Mouse (Mus musculus) adrenal gland, postnatal 25 days (tissue): ENCODE data around the gene L1td1. TPM values are rescaled to one million over a fixed set of nuclear protein-coding genes. Genes with fewer than 3 reads are reported as not detected.
"Not testable (repeated sequence)": the region's sequence is repeated elsewhere in the genome, so short reads cannot be mapped to it uniquely, and the experiment has no call there.

Experiments used
- DNase-seq: peaks from one replicate; pipeline ENCODE4 v3.0.0; 2021; ENCODE audit warnings: mixed read lengths
- long read RNA-seq: library from polyadenylated mRNA; stranded (forward); transcript quantifications from one replicate; pipeline ENCODE4 v2.0.0, GENCODE M21; 2021
- total RNA-seq: library from RNA; stranded (reverse); gene quantifications from 2 replicates; pipeline ENCODE4 v1.2.3, GENCODE M21; 2021

L1td1 gene
- not detected in 2 replicates for total RNA-seq
- long read RNA-seq: 0 reads

DNA sequence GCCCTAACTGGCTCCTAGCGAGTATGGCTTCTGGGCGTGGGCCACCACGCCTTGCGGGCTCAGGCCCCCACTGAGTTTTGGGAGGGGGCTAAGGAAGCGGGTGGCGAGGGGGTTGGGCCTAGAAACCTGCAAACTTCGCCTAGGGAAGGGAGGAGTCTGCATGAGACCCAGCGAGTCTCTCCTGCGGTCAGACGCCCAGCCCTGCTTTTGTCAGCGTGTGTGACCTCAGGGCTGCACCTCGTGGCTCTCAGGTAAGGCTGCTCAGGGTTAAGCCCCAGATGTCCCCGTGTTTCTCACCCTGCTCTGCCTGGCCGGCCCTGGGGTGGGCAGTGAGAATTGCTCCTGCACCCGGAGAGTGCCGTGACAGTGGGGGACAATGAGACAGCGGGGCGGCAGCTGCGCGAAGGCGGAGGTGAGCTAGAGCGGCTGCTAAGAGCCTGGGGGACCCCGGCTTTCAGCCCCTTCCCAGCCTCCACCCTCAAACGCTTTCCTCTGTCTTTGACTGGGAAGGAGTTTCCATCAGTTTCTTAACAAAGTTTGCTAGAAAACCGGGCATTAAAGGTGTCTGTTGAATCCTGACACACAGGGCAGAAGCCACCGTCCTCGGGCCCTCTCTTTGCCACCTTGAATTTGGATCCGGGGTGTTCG lies at the start of gene L1td1:
Gene L1td1, plus strand, starts transcription at position 145 of the 648 bp plus-strand sequence.
- DNase-seq: no peak

GRCm38 (mm10) chr4:98677506-98677905 lies 49.0 kb upstream of the L1td1 start:
- no peak for DNase-seq

DNA sequence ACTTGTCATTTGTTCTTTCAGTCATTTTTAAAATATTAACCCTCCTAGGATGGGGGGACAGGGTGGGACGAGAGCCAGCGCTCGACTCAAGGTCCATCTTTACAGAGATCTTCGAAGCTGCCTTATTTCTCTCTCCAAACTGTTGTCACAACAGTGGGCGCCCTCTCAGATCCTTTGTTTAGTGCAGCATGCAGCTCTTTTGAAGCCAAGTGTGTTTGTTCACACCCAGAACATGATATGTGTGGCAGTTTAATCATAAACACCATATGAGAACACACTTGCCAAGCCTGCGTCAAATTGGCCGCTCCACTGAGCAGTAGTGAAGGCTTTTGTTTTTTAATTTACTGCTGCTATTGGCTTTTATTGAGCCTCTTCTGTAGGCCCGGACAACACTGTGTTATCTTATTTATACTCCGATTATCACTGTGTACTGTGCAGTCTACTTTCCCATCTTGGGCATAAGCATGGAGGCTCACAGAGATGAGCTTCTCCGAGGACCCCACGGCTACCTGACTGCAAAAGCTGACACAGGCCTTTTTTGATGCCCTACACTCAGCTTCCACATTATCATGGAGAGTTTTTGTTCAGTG lies 39.8 kb upstream of the L1td1 start:
- DNase-seq: no peak

GRCm38 (mm10) chr4:98688116-98688515 lies 38.4 kb upstream of the L1td1 start:
- no peak for DNase-seq

DNA sequence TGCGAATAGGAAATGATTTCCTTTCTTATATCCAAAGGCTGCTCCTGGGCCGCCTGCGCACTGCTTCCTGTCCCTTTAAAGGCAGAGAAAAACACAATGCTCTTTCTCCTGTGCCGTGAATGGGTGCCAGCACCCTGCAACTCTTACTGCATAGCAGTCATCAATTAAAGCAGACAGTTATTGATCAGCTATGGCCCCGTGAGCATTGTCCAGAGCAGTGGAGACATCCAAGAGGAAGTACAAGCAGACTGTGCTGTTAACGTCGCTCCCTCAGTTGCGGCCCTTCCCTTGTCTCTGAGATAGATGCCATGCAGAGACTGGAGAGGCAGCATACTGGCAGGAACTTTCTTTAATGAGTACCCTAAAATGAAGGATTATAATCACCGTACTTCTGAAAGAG lies 38.0 kb upstream of the L1td1 start:
- DNase-seq: no peak

- DNase-seq: no peak
Observed at GRCm38 (mm10) chr4:98689988-98690387, 36.5 kb upstream of the L1td1 start.

DNA sequence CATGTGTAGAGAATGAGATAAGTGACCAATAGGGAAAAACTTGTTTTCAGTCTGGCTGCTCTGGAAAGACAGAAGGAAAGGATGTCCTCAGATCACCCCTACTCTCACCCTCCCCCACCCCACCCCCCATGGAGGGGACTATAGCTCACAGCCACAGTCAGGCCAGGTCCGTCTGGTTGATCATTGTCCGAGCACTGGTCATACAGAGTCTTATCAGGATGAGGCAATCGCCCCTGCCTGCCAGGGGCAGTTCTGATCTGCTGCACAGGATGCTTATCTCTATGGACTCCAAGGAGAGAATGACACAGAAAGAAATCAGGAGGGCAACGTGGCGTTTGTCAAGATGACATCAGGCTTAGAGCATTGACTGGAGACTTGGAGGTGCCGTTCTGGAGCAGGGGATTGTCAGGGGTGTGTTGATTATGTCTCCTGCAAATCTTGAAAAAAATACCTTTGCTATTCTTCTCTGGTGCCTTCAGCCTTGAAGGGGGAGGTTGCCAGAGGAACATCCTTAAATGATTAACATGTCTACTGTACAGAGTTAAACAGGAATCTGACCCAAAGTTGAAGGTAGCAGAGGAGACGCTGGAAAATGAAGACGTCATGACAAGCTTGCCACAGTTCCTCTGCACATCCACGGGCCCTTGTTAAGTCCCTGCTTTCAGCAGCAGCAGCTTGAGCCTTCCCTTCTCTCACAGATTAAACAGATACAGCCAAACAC lies 32.9 kb upstream of the L1td1 start:
- DNase-seq: no peak

DNA sequence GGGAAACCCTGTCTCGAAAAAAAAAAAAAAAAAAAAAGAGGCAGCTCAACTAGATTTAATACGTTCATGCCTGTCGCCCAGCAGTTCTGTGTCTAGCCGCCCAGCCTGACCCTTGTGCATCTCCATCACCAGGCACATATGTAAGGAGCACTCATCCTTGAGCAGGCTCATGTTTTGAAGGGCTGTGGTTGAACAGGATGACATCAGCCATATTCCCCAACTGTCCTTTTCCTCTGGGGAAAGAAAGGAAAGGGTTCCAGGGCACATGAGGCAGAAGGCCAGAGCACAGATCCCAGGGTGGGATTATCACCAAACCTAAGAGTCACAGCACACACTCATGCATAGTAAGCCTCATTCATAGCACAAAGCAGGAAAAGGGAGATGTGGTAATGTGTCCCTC lies 28.6 kb upstream of the L1td1 start:
- no peak for DNase-seq

GRCm38 (mm10) chr4:98698921-98699320 lies 27.6 kb upstream of the L1td1 start:
- DNase-seq: no peak

DNA sequence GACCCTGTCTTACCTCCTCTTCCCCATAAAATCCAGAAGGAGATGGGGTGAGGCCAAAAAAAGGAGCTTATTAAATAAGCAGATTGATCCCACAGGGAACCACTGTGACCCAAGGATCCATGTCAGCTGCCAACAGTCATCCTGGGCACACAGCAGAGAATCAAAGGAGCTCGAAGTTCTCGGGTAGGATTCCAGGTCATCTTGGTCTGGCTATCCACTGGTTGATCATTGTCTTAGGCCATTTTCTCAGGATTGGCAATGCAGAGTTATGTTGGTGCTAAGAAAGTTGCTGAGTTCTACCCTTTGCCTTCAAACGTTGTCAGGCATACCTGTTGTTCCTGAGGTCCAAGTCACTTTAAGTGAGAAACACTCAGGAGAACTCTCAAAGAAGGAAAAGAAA lies 26.4 kb upstream of the L1td1 start:
- DNase-seq: no peak

GRCm38 (mm10) chr4:98702201-98702894 lies 24.2 kb upstream of the L1td1 start:
- DNase-seq: peak; percentile 53

DNA sequence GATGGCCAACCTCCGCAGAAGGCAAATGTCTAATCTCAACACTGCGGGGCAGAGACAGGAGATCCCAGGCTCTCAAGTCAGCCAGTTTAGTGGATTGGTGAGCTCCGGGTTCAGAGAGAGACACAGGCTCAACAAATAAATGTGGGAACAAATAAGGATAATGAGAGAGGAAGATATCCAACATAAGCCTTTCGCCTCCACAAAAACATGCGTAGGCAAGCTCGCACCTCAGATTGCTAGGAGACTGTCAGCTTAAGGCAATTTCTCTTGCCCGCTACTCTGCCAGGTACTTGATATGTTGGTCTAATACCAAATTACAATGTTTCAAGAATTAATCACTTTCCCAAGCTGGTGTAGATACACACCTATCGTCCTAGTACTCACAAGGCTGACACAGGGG lies 15.6 kb upstream of the L1td1 start:
- DNase-seq: no peak

DNA sequence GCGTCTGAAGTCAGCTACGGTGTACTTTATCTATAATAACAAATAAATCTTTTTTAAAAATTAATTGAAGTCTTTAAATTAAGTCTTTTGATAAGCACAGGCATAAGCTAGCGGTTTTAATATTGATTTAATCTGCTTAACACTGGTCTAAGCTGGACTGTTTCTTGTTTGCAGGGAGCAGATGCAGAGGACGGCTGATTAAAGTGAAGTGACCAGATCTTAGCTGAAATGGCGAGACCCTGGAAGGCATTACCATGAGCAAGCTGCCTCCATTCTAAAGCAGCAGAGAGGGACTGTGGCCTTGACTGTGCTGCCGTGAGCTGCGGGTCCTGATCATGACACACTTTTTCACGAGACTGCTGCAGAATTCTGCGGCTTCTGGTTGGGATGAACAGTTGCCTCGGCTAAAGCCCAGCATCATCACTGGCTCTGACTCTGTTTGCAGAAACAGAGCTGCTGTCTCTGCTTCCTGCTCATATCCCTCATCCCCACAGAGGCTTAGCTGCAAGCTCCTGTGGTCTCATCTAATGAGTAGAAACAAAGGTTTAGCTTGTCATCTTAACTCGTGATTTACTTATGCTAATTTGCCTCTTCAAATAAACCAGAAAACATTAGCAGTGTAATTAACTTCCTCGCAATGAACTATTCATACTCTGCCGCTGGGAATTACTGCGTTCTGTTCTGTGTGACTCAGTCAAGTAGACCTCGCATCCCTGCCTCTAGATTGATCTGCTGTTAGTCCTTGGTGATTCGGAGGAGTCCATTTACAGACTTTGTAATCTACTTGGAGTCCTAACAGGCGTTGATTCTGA lies 8.6 kb upstream of the L1td1 start:
- DNase-seq: no peak

GRCm38 (mm10) chr4:98718547-98718917 lies 8.0 kb upstream of the L1td1 start:
- no peak for DNase-seq

DNA sequence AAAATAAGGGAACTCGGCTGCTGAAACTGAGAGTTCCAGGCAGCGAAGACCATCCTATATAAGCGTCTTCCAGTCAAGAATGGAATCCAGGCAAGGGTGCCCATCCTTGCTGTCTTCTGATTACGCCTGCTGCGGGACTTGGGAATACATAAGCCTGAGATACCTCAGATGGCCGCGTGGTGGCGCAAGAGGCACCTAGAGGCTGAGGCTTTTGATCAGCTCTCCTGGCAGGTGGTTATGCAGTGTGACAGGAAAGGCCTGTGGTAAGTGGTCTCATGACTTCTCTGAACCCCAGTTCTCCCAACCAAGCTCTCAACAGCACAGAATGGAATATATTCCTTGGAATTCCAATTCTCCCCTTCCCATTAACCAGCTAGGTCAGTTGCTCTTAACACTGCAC lies 4.1 kb upstream of the L1td1 start:
- DNase-seq: peak; percentile 67

GRCm38 (mm10) chr4:98724682-98725081 lies 1.9 kb upstream of the L1td1 start:
- DNase-seq: not testable (repeated sequence)

- DNase-seq: no peak
Observed at GRCm38 (mm10) chr4:98725439-98725838, 1.1 kb upstream of the L1td1 start.

DNA sequence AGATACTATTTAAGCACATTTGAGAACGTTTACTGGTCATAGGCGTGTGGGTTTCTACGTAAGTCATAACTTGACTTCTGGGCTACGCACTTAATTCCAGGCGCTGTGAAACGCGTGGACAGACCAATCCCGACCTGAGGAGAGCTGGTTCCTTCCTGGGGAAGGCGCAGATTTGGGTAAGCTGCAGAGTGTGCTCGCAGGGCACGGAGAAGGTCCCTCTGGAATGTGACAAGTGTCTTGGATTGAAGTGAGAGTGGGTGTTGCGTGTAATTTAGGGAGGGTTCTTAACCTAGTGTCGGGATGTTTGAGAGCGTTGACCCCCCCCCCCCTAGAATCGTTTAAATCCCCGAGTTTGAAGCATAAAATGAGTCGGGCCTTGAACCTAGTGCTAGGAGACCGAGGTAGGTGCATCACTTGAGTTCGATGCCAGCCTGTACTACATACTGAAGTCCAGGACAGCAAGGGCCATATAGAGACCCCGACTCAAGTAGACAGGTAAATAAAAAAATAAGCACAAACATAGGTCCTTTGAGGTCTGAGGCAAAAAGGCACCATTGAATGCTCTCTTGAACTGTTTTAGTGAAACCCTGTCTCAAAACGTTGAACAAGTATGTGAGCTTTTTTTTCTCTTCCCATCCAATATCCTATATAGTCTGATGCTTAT lies 893 bp downstream of the L1td1 start:
- DNase-seq: no peak

DNA sequence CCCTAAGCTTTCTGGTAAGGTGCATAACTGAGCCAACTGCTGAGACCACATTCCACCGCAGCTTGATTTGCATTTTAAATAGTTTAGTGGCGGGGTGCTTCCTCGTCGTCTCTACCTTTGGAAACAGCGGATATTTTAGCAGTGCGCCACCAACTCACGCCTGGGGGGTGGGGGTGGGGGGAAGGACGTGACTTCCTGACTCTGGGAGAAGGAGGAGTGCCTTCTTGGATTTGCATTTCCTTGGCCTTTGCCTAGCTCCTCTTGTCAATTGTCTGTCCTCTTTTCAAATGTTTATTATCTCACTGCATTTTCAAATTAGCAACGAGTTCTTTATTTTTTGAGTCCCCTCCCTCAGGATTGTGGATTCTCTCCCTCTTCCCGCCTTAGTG lies 1.4 kb downstream of the L1td1 start:
- DNase-seq: no peak

GRCm38 (mm10) chr4:98728716-98729115 lies 2.2 kb downstream of the L1td1 start:
- no peak for DNase-seq

DNA sequence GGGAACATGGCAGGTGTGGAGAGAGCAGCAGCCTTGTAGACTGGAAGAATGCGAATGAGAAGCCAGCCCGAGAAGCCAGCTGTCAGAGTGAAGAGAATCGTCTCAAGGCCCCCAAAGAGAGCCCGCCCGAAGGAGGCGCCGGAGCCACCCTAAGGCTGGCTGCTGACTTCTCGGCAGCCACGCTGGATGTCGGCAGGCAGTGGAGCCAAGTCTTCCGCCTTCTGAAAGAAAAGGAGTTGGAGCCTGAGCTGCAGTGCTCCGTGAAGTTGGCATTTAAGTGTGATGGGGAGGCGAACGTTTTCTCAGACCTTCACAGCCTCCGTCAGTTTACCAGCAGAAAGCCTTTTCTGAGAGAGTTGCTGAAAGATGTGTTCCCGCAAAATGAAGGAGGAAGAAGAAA lies 7.1 kb downstream of the L1td1 start:
- DNase-seq: no peak

DNA sequence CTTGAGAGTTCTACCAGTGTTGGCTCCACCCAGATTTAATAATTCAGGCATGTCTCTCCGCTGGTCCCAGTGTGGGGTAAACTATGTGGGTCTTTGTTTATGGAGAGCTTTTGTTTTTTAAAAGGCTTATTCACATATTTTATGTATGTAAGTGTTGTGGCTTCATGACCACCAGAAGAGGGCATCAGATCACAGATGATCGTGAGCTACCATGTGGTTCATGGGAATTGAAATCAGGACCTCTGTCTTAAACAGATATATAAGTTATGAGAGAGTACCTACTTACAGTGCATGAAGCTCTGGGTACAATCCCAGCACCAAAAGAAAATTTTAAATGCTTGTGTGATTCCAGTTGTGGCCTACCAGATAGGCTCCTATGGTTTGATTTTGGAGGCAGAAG lies 13.2 kb downstream of the L1td1 start:
- no peak for DNase-seq
